Mouse (Mus musculus) midbrain, embryonic 12.5 days (tissue): ENCODE measurements at regions not wholly inside any gene's neighbourhood (a gene's known extent, or its start where the extent isn't known, plus 50 kb on each side); places are given as distances from the start of the nearest gene placed in this dataset.

Experiments
- ATAC-seq: fragments of 200-750 bp; cut with Nextera tagmentation; 2 replicates; pipeline ENCODE4 v1.8.0; 2017; ENCODE audit warnings: low read depth, moderate TSS enrichment, moderate library complexity; ENCODE audit not compliant: low FRiP score
- H3K27ac ChIP-seq: fragments of 300-500 bp; sonication (generic); replicated peaks from 2 replicates; pipeline ENCODE4 v1.5.1; 2016; ENCODE audit warnings: mild to moderate bottlenecking
- H3K27me3 ChIP-seq: fragments of 300-500 bp; sonication (generic); 2 replicates; pipeline ENCODE4 v1.6.1; 2016; ENCODE audit warnings: mild to moderate bottlenecking
- H3K36me3 ChIP-seq: fragments of 300-500 bp; sonication (generic); 2 replicates; pipeline ENCODE4 v1.6.1; 2016
- H3K4me1 ChIP-seq: fragments of 300-500 bp; sonication (generic); 2 replicates; pipeline ENCODE4 v1.6.1; 2016
- H3K4me2 ChIP-seq: fragments of 300-500 bp; sonication (generic); replicated peaks from 2 replicates; pipeline ENCODE4 v1.6.1; 2016; ENCODE audit warnings: mild to moderate bottlenecking, moderate library complexity
- H3K4me3 ChIP-seq: fragments of 300-500 bp; sonication (generic); 2 replicates; pipeline ENCODE4 v1.5.1; 2016; ENCODE audit warnings: mild to moderate bottlenecking
- H3K9ac ChIP-seq: fragments of 300-500 bp; sonication (generic); replicated peaks from 2 replicates; pipeline ENCODE4 v1.6.1; 2016; ENCODE audit warnings: mild to moderate bottlenecking, moderate library complexity
- H3K9me3 ChIP-seq: fragments of 300-500 bp; sonication (generic); 2 replicates; pipeline ENCODE4 v1.6.1; 2016; ENCODE audit warnings: mild to moderate bottlenecking
- WGBS: fragments of 180-500 bp; shearing (Covaris S2); methylation state at CpG from one replicate; pipeline ENCODE4 v1.1.7; 2016; 5-methylcytosine and 5-hydroxymethylcytosine counted together

DNA sequence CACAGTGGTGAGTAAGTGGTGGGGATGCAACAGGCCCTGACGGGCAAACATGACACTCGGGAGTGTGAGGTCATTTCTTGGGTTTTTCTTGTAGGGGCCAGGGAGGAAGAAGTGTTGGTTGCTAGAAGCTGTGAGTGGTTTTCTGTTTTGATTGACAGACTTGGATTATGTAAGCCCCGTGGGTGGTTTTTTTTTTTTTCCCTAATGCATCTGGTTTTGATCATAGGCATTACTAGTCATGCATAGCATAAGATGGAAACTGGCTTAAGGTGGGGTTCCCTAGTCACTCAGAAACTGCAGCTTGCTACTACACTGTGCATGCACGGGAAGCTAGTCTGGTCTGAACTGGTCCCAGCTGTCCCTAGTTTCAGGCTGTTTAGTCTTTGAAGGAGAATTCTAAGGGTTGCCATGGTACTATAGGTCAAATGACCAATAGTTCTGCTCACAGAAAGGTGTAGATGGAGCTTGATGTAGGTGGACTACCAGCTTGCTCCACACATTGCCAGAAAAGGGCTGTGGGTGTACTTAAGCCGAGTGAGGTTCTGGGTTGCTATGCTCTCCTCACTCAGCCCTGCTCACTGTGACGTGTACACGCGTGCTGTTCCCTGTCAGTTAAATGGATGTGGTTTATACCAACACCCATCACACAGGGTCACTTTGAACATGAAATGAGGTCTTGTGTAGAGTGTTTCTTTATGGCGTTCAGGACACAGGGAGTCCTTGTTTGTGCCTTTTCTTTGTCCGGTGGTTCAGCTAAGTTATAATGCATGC, 301.9 kb downstream of the Fut8 start:
- Histone ChIP-seq H3K36me3 (no peaks in the 10 kb centered on the region), H3K9me3 (no peaks in the 10 kb centered on the region), H3K4me1 (no peaks in the 10 kb centered on the region), H3K9ac (no peak overlapping the region), H3K4me3 (no peak overlapping the region), H3K27me3 (no peaks in the 10 kb centered on the region), H3K27ac (no peak overlapping the region), H3K4me2 (no peak overlapping the region)
- no peak for ATAC-seq
- WGBS = 82% methylated on average over 10 of the region's 10 CpGs

DNA sequence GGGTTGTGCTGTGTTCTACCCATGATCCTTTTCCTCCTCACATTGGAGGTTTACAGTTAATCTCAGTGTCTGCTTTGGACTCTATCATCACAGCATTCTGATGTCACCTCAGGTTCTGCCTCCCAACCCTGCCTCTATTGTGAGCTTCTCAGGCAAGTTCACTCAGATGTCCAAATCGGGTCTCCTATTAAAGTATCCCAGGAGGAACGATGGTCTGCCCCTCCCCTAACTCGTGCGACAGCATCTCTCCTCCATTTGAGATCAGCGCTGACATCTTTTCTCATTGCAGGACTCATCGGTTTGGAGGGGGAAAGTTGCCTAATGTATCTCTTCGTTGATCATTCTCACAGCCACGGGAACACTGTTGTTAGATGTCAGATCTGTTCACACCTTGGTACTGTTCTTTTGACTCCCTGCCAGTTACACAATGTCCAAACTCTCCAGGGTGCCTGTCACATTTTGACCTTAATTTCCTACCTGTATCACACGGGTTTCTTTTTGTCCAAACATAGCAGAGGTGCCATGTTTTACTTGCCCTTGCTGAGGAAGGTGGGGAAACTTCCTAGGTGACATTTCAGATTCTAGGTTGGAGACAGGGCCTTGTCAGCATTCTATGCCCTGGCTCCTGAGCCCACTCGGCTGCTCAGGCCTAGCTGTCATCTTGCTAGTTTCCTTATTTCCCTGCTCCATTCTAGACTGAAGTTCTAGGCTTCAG, 303.3 kb downstream of the Fut8 start:
- no peak for ATAC-seq
- 84% methylated on average over 10 of the region's 10 CpGs for WGBS

DNA sequence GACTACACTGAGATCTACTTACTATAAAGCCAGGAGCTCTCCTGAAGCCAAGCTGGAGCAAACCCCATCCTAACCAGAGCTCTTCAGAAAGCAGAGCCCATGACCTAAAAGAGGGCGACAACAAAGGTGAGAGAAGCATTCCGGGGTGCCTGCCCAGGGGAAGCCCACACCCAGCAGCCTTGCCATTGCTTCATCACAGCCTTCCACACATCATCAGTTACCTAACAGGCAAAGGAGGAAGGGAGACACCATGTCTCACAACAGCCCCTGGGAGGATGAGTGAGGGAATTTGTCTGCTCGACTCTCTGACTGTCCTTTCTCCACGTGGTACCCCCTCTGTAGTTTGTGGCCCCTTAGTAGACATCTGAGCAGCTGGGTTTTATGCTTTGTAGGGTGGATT, 303.9 kb downstream of the Fut8 start:
- no peak overlapping the region for H3K9ac ChIP-seq
- no peaks in the 10 kb centered on the region for H3K9me3 ChIP-seq
- H3K36me3 ChIP-seq = no peaks in the 10 kb centered on the region
- no peak overlapping the region for H3K4me3 ChIP-seq
- no peak overlapping the region for H3K27ac ChIP-seq
- no peaks in the 10 kb centered on the region for H3K27me3 ChIP-seq
- H3K4me1 ChIP-seq = no peaks in the 10 kb centered on the region
- 85% methylated on average over 4 of the region's 4 CpGs for WGBS
- no peak overlapping the region for H3K4me2 ChIP-seq
- ATAC-seq = no peak

More for the DNA sequence above, 303.3 kb downstream of the Fut8 start:
- H3K9ac ChIP-seq = no peak overlapping the region
- no peaks in the 10 kb centered on the region for H3K27me3 ChIP-seq
- H3K4me1 ChIP-seq = no peaks in the 10 kb centered on the region
- no peaks in the 10 kb centered on the region for H3K9me3 ChIP-seq
- no peak overlapping the region for H3K27ac ChIP-seq
- no peak overlapping the region for H3K4me2 ChIP-seq
- no peaks in the 10 kb centered on the region for H3K36me3 ChIP-seq
- H3K4me3 ChIP-seq = no peak overlapping the region

DNA sequence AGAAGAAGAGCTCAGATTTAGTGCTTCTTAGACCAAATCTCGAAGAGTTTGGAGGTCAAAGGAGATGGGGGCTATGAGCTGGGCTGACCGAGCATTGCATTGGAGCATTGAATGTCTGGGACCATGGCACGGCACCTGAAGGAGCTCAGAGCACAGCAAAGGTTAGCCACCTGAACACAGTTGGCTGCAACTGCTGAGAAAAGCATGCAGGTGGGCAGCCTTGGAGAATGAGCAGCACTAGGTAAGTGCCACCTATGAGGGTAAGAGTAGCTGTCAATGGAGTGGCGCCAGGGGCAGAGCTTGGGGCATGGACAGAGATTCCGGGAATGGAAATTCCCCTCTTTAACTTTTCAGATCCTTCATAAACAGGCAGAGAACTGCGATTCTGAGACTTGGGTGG, 305.7 kb downstream of the Fut8 start:
- Histone ChIP-seq H3K4me3 (no peak overlapping the region), H3K4me2 (no peak overlapping the region), H3K36me3 (no peaks in the 10 kb centered on the region), H3K9ac (no peak overlapping the region), H3K4me1 (no peaks in the 10 kb centered on the region), H3K27me3 (no peaks in the 10 kb centered on the region), H3K27ac (no peak overlapping the region), H3K9me3 (no peaks in the 10 kb centered on the region)
- no peak for ATAC-seq
- 88% methylated on average over 6 of the region's 6 CpGs for WGBS

DNA sequence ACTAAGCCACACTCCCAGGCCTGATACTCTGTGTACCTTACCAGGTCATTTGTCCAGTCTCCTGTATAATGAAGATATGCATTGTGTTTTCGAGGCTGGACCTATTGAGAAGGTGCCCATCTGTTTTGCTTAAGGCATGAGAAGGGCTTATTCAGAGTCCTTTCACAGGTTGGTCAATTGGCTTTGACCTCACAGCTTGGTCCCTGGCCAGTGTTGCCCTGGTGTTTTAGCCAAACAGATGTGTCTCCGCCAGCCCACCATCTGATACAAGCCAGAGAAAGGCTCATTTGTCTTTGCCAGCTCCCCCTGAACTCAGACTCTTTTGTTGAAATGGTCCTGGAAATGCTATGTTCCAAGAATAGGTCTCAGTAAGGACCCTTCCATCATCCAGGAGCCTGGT, 308.2 kb downstream of the Fut8 start:
- Histone ChIP-seq H3K4me2 (no peak overlapping the region), H3K9ac (no peak overlapping the region), H3K27ac (no peak overlapping the region), H3K4me3 (no peak overlapping the region), H3K27me3 (no peaks in the 10 kb centered on the region), H3K4me1 (no peaks in the 10 kb centered on the region), H3K9me3 (no peaks in the 10 kb centered on the region), H3K36me3 (no peaks in the 10 kb centered on the region)
- WGBS = 64% methylated on average over 2 of the region's 2 CpGs
- no peak for ATAC-seq

DNA sequence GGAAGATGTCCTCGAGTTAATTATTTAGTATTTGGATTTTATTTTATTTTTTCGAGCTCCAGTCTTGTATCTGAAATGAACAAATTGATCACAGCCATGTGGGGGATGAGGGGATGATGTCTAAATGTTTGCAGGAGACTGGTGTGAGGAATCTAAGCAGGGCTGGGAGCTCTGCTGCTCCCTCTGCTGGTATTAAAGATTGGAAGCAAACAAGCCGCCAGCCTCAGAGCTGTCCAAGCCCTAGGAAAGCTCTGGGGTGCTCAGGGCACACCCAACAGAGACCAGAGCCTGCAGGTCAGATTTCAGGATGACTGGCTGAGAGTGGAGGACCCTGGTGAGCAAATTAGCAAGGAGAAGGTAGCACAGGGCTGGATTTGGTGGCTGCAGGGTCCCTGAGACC, 330.4 kb downstream of the Fut8 start:
- no peaks in the 10 kb centered on the region for H3K4me1 ChIP-seq
- no peaks in the 10 kb centered on the region for H3K36me3 ChIP-seq
- H3K27ac ChIP-seq = no peak overlapping the region
- H3K4me3 ChIP-seq = no peak overlapping the region
- H3K9ac ChIP-seq = no peak overlapping the region
- 10% methylated on average over 3 of the region's 3 CpGs for WGBS
- H3K4me2 ChIP-seq = no peak overlapping the region
- peak; percentile 66 for ATAC-seq
- H3K9me3 ChIP-seq = no peaks in the 10 kb centered on the region
- no peaks in the 10 kb centered on the region; the same call in 1 of the 2 replicates for H3K27me3 ChIP-seq

DNA sequence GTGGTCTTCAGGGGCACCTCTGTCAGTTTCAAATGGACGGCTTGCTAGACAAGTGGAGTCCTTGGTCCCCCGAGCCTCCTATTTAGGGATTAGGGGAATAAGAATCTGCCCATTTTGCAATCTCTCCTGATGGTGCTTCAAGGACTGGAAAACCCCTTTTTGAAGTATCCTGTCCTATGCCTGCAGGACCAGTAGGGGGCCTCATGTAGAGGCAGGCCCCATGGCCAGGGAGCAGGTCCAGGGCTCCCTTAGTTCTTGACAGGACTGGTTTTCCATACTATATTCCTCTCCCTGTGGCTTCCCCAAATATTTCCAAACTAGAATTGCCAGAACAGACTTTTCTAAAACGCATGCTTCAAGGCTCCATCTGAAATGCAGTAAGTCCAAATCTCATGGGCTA, 332.6 kb downstream of the Fut8 start:
- no peak for ATAC-seq
- WGBS = 71% methylated on average over 3 of the region's 3 CpGs
- H3K27ac ChIP-seq = no peak overlapping the region
- H3K4me3 ChIP-seq = no peak overlapping the region
- H3K4me2 ChIP-seq = no peak overlapping the region
- no peaks in the 10 kb centered on the region; the same call in 1 of the 2 replicates for H3K27me3 ChIP-seq
- no peaks in the 10 kb centered on the region for H3K9me3 ChIP-seq
- no peak overlapping the region for H3K9ac ChIP-seq
- no peaks in the 10 kb centered on the region for H3K4me1 ChIP-seq
- no peaks in the 10 kb centered on the region for H3K36me3 ChIP-seq

DNA sequence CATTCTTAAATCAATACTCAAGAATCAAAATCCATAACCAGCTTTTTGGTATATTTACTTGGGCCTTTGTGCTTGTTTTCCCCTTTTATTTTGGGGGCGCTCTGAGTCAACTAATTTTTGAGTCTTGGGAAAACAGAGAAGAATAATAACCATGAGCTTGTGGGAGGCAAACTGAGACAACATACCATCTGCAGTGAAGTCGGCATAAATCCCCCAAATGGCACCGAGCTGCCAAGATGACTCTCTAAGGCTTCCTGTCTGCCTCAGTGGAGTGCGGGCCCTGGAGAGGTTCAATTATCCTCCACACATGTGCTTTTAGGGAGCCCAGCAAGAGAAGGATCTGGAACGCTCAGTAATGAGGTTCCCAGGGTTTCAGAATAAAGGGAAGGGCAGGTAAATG, 333.1 kb downstream of the Fut8 start:
- H3K4me1 ChIP-seq = no peaks in the 10 kb centered on the region
- ATAC-seq = no peak
- no peaks in the 10 kb centered on the region for H3K9me3 ChIP-seq
- H3K27me3 ChIP-seq = no peaks in the 10 kb centered on the region; the same call in 1 of the 2 replicates
- H3K9ac ChIP-seq = no peak overlapping the region
- H3K36me3 ChIP-seq = no peaks in the 10 kb centered on the region
- no peak overlapping the region for H3K27ac ChIP-seq
- 83% methylated on average over 5 of the region's 5 CpGs for WGBS
- H3K4me3 ChIP-seq = no peak overlapping the region
- no peak overlapping the region for H3K4me2 ChIP-seq

DNA sequence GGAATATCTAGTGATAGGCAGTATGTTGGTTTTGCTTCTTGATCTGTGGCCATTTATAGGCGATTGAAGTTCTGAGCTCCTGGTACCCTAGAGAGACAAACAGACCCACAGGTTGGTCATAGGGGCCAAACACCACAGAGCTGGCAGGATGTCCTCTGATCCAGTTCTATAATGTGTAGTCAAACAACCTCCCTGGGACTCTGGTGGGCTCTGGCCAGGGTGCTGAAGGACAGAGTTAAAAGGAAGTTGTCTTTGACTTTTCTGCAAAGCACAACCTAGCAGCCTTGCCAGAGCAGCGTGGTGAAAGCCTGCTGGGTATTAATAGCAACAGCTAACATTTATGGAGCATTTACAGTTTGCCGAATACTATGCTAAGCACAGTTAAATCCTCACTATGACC, 337.1 kb downstream of the Fut8 start:
- H3K4me3 ChIP-seq = no peak overlapping the region
- H3K9me3 ChIP-seq = no peaks in the 10 kb centered on the region
- H3K4me2 ChIP-seq = no peak overlapping the region
- no peaks in the 10 kb centered on the region for H3K4me1 ChIP-seq
- 78% methylated on average over 3 of the region's 3 CpGs for WGBS
- no peaks in the 10 kb centered on the region for H3K27me3 ChIP-seq
- H3K36me3 ChIP-seq = no peaks in the 10 kb centered on the region
- no peak overlapping the region for H3K9ac ChIP-seq
- no peak for ATAC-seq
- no peak overlapping the region for H3K27ac ChIP-seq

DNA sequence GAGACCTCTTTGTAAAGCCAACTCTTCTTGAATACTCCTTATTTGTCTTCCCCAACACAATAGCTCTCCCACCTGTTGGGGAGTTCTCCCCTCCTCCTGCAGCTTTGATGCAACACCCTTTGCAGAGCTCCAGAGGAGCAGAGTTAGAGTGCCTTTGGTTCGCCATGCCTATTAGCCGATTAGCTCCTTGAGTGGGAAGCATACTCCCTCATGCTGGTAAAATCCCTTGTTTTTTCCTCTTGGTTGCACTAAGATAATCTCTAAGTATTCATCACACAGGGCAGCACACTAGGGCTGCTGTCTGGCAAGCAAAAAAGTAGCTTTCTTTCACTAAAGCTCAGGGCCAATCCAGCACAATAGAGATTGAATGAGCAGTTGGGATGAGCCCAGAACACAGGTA, 350.4 kb downstream of the Fut8 start:
- Histone ChIP-seq H3K4me1 (no peaks in the 10 kb centered on the region), H3K36me3 (no peaks in the 10 kb centered on the region), H3K4me3 (no peak overlapping the region), H3K27me3 (0 out of 2 replicates have a peak, but pooled peaks cover 3% of the 10 kb centered on the region), H3K4me2 (no peak overlapping the region), H3K9me3 (no peaks in the 10 kb centered on the region), H3K27ac (no peak overlapping the region), H3K9ac (no peak overlapping the region)
- 13% methylated on average over 2 of the region's 2 CpGs for WGBS
- no peak for ATAC-seq

DNA sequence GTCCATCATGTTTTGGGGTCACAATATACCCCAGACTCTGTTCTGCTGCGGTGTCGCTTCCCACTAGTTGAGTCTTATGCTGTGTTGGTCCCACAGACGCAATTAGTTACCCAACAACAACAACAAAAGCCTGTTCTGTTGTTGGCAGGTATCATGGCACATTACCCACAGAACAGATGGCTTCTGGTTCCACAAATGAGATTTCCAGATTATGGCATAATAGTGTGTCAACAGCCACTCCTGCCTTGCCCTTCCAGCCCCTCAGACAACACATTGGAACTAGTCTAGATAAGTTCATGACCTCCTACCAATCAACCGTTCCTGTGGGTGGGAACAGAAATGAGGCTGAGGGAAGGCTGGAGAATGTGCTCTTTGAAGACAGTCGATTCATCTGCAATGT, 351.5 kb downstream of the Fut8 start:
- 85% methylated on average over 5 of the region's 5 CpGs for WGBS
- Histone ChIP-seq H3K9me3 (no peaks in the 10 kb centered on the region), H3K36me3 (no peaks in the 10 kb centered on the region), H3K9ac (no peak overlapping the region), H3K27ac (no peak overlapping the region), H3K4me1 (no peaks in the 10 kb centered on the region), H3K4me3 (no peak overlapping the region), H3K4me2 (no peak overlapping the region), H3K27me3 (0 out of 2 replicates have a peak, but pooled peaks cover 3% of the 10 kb centered on the region)
- ATAC-seq = no peak

DNA sequence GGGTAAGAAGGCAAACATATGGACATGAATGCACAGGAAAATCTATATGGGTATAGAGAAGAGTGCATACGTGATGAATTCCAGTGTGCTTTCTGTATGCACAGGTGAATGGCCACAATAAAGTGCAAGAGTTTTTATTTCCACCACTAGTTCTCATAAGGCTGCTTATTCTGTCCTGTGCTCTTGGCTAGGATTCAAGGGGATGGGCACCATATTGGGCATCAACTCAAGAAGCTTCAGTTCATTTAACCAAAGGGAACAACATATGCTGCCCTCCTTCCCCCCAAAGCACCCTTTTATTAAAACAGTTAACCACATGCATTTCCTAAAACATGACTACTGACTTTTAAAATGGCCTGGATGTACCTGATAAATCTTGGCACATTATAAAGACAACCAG, 356.2 kb downstream of the Fut8 start:
- Histone ChIP-seq H3K9ac (no peak overlapping the region), H3K4me3 (no peak overlapping the region), H3K4me1 (peaks cover 13% of the 10 kb centered on the region; the same call in 1 of the 2 replicates), H3K36me3 (no peaks in the 10 kb centered on the region), H3K27me3 (0 out of 2 replicates have a peak, but pooled peaks cover 3% of the 10 kb centered on the region), H3K9me3 (no peaks in the 10 kb centered on the region), H3K27ac (no peak overlapping the region), H3K4me2 (no peak overlapping the region)
- 92% methylated on average over 1 of the region's 1 CpGs for WGBS
- no peak for ATAC-seq
